Mouse (Mus musculus): ENCODE measurements around the gene Rhbdf2.

- TF ChIP-seq CTCF (IDR thresholded peaks at IDR 0.05; ENCODE audit: low read depth, low read length) (no peak), POLR2A (IDR thresholded peaks at IDR 0.05; ENCODE audit: extremely low read depth, insufficient read depth, low read length) (no peak)
Measured at GRCm38 (mm10) chr11:116629472-116629871, 2.7 kb upstream of the Rhbdf2 start.

Measured in liver, adult 2 months (tissue).